Mouse (Mus musculus) limb, embryonic 10.5 days (tissue): ENCODE measurements around the gene Fmnl3. TPM values are rescaled to one million over a fixed set of nuclear protein-coding genes. Genes with fewer than 3 reads are reported as not detected.

ENCODE experiments used
- DNase-seq: peaks from one replicate; pipeline ENCODE4 v3.0.0-alpha.2; 2017; ENCODE audit warnings: low spot score
- H3K27ac ChIP-seq: fragments of 300-500 bp; sonication (generic); 2 replicates; pipeline ENCODE4 v1.5.1; 2016; ENCODE audit warnings: mild to moderate bottlenecking
- H3K27me3 ChIP-seq: fragments of 300-500 bp; sonication (generic); 2 replicates; pipeline ENCODE4 v1.6.1; 2016; ENCODE audit warnings: low read depth, mild to moderate bottlenecking; ENCODE audit not compliant: poor library complexity, severe bottlenecking
- H3K36me3 ChIP-seq: fragments of 300-500 bp; sonication (generic); 2 replicates; pipeline ENCODE4 v1.6.1; 2016; ENCODE audit warnings: mild to moderate bottlenecking, moderate library complexity
- H3K4me1 ChIP-seq: fragments of 300-500 bp; sonication (generic); 2 replicates; pipeline ENCODE4 v1.6.1; 2016
- H3K4me3 ChIP-seq: fragments of 300-500 bp; sonication (generic); 2 replicates; pipeline ENCODE4 v1.5.1; 2016; ENCODE audit warnings: mild to moderate bottlenecking, moderate library complexity
- H3K9me3 ChIP-seq: fragments of 300-500 bp; sonication (generic); replicated peaks from 2 replicates; pipeline ENCODE4 v1.6.1; 2016; ENCODE audit warnings: mild to moderate bottlenecking
- WGBS: fragments of 180-500 bp; shearing (Covaris S2); methylation state at CpG from one replicate; pipeline ENCODE4 v1.1.7; 2016; 5-methylcytosine and 5-hydroxymethylcytosine counted together
- polyA plus RNA-seq: library from polyadenylated mRNA; unstranded; fragments of >200 nt; fragmentation: Nextera tagmentation; extraction: Ambion mirVana; gene quantifications from 2 replicates; pipeline ENCODE4 v1.2.1, GENCODE M21; 2016

Gene Fmnl3
- polyA plus RNA-seq, 1 experiment from 2014 or later = 42.2 TPM

- no peaks in the 10 kb centered on the region for H3K9me3 ChIP-seq
- no peaks in the 10 kb centered on the region for H3K27me3 ChIP-seq
- 71% methylated on average over 5 of the region's 5 CpGs for WGBS
- H3K4me1 ChIP-seq = peaks cover 56% of the 10 kb centered on the region
- H3K4me3 ChIP-seq = no peak overlapping the region
- H3K27ac ChIP-seq = no peak overlapping the region
- DNase-seq = no peak
- H3K36me3 ChIP-seq = peaks cover 13% of the 10 kb centered on the region
These were observed 18.0 kb downstream of the Fmnl3 start for GRCm38 (mm10) chr15:99352306-99352705.

DNA sequence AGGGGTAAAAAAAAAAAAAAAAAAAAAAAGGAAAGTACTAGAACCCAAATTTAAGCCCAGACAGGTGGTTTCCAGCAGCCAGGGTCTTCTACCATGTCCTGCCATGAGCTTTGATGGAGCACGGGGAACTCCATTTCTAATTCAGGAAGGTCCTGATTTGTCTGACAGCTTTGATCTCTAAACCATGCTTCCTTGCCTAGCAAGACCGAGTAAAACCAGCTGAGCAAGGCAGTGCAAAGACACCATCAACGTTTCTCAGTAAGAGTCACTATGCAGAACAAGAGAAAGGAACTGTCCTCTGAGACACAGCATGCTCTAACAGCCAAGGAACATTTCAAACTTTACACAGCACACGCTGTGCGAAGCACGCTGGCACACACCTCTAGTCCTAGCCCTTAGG, 18.7 kb downstream of the Fmnl3 start:
- DNase-seq = no peak
- 81% methylated on average over 6 of the region's 6 CpGs for WGBS
- no peaks in the 10 kb centered on the region for H3K27me3 ChIP-seq
- H3K9me3 ChIP-seq = no peaks in the 10 kb centered on the region
- H3K4me3 ChIP-seq = no peak overlapping the region
- peaks cover 10% of the 10 kb centered on the region for H3K36me3 ChIP-seq
- H3K27ac ChIP-seq = no peak overlapping the region
- peaks cover 55% of the 10 kb centered on the region for H3K4me1 ChIP-seq

DNA sequence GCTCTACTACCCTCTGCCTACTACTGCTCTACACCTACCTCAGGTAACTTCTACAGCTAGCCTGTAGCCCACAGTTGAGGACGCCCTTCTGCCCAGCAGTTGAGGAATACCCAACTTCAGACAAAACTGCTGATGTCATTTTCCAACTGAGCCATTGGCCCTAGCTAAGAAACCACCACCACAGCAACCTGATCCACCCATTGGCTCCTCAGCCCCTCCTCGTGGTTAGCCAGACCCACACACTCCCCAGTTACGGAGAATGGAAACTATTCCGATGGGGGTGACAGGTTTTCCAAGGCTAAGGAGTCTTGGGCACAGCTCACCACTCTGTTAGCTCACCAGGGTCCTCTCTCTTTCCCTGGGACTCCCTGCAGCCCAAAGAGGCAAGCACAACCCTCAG, 25.3 kb downstream of the Fmnl3 start:
- peak overlapping the region; percentile 88 for H3K27ac ChIP-seq
- WGBS = 76% methylated on average over 4 of the region's 4 CpGs
- no peak for DNase-seq
- peaks cover 80% of the 10 kb centered on the region for H3K4me1 ChIP-seq
- no peaks in the 10 kb centered on the region for H3K9me3 ChIP-seq
- no peak overlapping the region for H3K4me3 ChIP-seq
- H3K27me3 ChIP-seq = no peaks in the 10 kb centered on the region
- peaks cover 3% of the 10 kb centered on the region; the same call in 1 of the 2 replicates for H3K36me3 ChIP-seq

DNA sequence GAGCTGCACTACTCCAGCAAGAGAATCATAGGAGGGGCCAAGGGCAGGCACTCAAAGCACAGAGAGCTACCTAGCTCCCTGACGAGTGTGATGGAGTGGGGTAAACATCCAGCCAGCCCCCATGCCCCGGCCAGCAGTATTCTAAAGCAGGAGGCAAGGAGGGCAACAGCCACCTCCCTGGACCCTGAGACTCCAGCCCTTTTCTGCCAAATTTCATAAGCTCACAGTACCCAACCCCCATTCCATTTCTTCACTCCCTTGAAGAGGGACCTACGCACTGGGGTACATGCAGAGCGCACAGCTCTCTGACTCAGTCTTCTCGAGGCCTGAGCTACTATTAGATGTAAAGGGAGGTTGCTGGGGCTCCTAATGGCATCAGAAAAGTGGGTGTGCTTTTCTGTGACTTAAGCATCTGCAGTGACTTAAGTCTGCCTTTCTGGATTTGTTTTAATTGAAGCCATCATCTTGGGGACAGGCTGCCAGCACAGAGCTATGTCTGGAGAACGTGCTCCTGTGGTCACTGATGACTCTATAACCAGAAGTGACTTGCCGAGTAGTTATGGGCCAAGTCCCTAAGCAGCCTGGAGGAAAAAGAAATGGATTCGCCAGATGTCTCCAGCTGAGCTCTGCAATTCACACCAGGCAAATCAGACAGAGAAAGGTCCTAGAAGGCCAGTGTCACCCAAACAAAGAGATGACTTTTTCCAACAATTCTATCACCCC, 26.0 kb downstream of the Fmnl3 start:
- Histone ChIP-seq H3K4me1 (peaks cover 80% of the 10 kb centered on the region), H3K36me3 (peaks cover 7% of the 10 kb centered on the region; the same call in 1 of the 2 replicates), H3K27ac (peak overlapping the region; percentile 88), H3K4me3 (peak overlapping the region; percentile 8; the same call in 1 of the 2 replicates), H3K9me3 (no peaks in the 10 kb centered on the region), H3K27me3 (no peaks in the 10 kb centered on the region)
- DNase-seq = no peak
- 49% methylated on average over 8 of the region's 8 CpGs for WGBS

- H3K4me1 ChIP-seq = peaks cover 82% of the 10 kb centered on the region
- H3K9me3 ChIP-seq = no peaks in the 10 kb centered on the region
- peak overlapping the region; percentile 8 for H3K4me3 ChIP-seq
- peaks cover 7% of the 10 kb centered on the region; the same call in 1 of the 2 replicates for H3K36me3 ChIP-seq
- peak; percentile 59 for DNase-seq
- peak overlapping the region; percentile 88 for H3K27ac ChIP-seq
- WGBS = 43% methylated on average over 5 of the region's 5 CpGs
- H3K27me3 ChIP-seq = no peaks in the 10 kb centered on the region
These were observed 26.7 kb downstream of the Fmnl3 start for GRCm38 (mm10) chr15:99343414-99344147.

DNA sequence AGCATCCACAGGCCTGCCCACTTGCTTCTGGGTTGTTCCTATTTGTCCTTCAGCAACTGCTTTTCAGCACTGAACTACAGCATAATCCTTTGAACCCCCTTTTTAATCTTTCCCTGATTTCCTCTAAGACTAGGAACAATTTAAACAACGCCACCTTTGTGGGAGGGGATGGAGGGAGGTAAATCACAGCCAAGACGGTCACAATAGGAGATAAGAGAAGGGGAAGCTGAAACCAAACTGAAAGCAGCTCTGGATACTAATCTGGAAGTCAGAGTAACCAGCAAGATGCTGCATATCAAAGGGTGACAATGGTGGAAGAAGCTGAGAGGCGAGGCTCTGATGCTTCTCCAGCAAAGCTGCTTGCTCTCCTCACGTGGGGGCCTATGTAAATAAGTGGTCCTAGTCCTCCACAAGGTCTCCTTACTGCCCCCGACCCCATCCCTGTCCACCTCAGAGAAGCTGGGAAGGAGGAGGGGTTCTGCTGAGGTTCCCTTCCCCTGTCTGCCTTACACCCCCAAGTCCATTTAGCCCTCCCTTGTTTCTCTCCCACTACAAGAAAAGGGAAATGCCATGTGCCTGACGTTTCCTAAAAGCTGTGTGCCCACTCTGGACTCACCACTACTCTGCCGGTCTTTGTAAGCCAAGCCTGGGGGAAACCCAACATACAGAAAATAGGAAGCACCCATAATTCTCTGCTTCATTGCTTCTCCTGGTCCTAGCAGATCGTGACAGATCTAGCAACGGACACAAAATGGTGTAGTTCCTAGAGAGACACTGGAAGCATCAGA, 27.9 kb downstream of the Fmnl3 start:
- WGBS = 55% methylated on average over 9 of the region's 9 CpGs
- no peak overlapping the region for H3K4me3 ChIP-seq
- no peaks in the 10 kb centered on the region for H3K9me3 ChIP-seq
- H3K4me1 ChIP-seq = peaks cover 88% of the 10 kb centered on the region
- no peaks in the 10 kb centered on the region for H3K27me3 ChIP-seq
- H3K27ac ChIP-seq = peak overlapping the region; percentile 88
- no peak for DNase-seq
- peaks cover 17% of the 10 kb centered on the region for H3K36me3 ChIP-seq

DNA sequence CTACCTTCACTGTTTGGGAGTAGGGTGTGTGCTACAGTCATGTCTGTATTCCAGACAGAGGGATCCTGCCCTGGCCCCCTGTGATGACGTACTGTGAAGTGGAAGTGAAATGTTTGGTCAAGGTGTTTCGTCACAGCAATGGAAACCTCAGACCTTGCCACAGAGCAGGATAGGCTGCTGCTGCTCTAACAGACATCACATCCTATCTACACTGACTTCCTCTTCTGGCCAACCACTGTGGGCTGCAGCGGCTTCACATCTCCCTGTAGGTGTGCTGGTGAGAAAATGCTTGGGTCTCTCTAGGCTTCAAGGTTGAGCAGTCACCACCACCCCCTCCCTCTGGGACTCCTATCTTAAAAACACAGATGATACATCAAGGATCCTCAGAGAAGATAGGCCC, 29.2 kb downstream of the Fmnl3 start:
- Histone ChIP-seq H3K4me3 (no peak overlapping the region), H3K27me3 (no peaks in the 10 kb centered on the region), H3K27ac (peak overlapping the region; percentile 88), H3K9me3 (no peaks in the 10 kb centered on the region), H3K36me3 (peaks cover 20% of the 10 kb centered on the region), H3K4me1 (peaks cover 93% of the 10 kb centered on the region)
- no peak for DNase-seq
- WGBS = 90% methylated on average over 3 of the region's 3 CpGs

DNA sequence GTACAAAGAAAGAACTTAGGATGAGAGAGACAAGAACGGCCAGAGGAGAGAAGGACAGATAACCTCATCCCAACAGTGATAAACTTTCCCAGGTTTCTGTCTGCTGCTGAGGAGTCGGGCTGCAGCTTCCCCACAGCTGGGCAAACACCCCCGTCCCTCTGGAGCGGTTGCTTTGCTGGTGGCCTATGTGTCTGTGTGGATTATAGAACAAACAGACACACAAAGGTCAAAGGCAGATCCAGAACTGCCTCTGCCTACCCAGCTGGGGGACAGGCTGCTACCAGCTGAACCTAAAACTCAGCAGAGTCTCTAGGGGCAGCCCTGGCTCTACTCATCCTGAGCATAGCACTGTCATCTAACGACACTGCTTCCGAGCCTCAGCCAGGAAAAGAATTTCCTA, 30.6 kb downstream of the Fmnl3 start:
- H3K36me3 ChIP-seq = peaks cover 30% of the 10 kb centered on the region
- H3K27me3 ChIP-seq = no peaks in the 10 kb centered on the region
- DNase-seq = no peak
- no peaks in the 10 kb centered on the region for H3K9me3 ChIP-seq
- H3K4me3 ChIP-seq = no peak overlapping the region
- H3K4me1 ChIP-seq = peaks cover 93% of the 10 kb centered on the region
- H3K27ac ChIP-seq = peak overlapping the region; percentile 54
- WGBS = 68% methylated on average over 6 of the region's 6 CpGs

GRCm38 (mm10) chr15:99338916-99339315, 31.4 kb downstream of the Fmnl3 start:
- Histone ChIP-seq H3K4me3 (no peak overlapping the region), H3K4me1 (peaks cover 93% of the 10 kb centered on the region), H3K36me3 (peaks cover 37% of the 10 kb centered on the region), H3K9me3 (no peaks in the 10 kb centered on the region), H3K27ac (peak overlapping the region; percentile 54), H3K27me3 (no peaks in the 10 kb centered on the region)
- DNase-seq = no peak
- 79% methylated on average over 2 of the region's 2 CpGs for WGBS

DNA sequence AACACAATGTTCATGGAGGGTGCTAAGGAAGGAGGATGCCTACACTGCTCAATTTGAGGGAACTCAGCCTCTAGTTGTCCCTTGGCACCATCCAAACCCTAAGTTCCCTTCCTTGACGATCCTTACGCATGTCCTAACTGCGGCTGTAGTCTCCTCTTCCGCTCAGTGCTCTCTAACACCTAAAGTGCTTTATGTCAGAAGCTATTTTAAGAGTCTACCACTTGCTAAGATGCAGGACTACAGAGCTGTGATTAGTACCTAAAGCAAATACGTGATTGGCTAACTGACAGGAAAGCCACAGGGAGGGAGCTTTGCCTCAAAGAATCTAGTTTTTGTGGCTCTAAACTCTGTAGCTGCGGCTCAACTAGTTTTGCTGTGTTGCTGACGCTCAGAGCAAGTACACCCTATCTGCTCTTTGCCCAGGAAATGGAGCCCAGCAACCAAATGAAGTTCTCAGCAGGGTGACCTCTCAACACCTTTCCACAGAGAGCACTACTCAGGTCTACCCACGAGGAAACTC, 34.4 kb downstream of the Fmnl3 start:
- Histone ChIP-seq H3K4me1 (peaks cover 93% of the 10 kb centered on the region), H3K36me3 (peaks cover 52% of the 10 kb centered on the region), H3K4me3 (no peak overlapping the region), H3K9me3 (no peaks in the 10 kb centered on the region), H3K27ac (peak overlapping the region; percentile 95), H3K27me3 (no peaks in the 10 kb centered on the region)
- WGBS = 79% methylated on average over 8 of the region's 8 CpGs
- DNase-seq = no peak

- peaks cover 90% of the 10 kb centered on the region for H3K4me1 ChIP-seq
- peaks cover 63% of the 10 kb centered on the region for H3K36me3 ChIP-seq
These were observed 35.8 kb downstream of the Fmnl3 start for GRCm38 (mm10) chr15:99334500-99334899.

DNA sequence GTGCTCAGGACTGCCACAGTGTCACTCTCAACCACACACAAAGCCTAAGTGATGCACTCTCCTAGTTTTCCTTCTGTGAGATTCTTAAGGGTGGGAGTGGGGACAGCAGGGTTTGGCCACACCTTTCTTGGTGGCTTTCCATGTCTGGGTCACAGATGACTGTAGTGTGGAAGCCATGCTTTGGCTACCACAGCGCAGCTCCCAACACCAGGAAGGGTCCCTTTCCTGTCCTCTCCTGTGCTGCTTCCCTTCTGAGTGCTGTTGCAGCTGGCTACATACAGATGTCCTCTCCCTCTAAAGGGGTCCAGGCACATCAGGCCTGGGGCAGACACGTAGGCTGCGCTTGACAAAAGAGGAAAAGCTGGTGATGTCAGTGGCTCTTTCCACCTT, 36.6 kb downstream of the Fmnl3 start:
- Histone ChIP-seq H3K9me3 (no peaks in the 10 kb centered on the region), H3K27ac (peak overlapping the region; percentile 95), H3K27me3 (no peaks in the 10 kb centered on the region), H3K4me1 (peaks cover 90% of the 10 kb centered on the region), H3K36me3 (peaks cover 66% of the 10 kb centered on the region), H3K4me3 (peak overlapping the region; percentile 14)
- DNase-seq = no peak
- WGBS = 87% methylated on average over 3 of the region's 3 CpGs

More at GRCm38 (mm10) chr15:99334500-99334899, 35.8 kb downstream of the Fmnl3 start:
- Histone ChIP-seq H3K27ac (peak overlapping the region; percentile 95), H3K27me3 (no peaks in the 10 kb centered on the region), H3K4me3 (no peak overlapping the region), H3K9me3 (no peaks in the 10 kb centered on the region)
- 88% methylated on average over 6 of the region's 6 CpGs for WGBS
- DNase-seq = no peak
